Mouse (Mus musculus) limb, embryonic 14.5 days (tissue): ENCODE measurements around the gene Eif3g. TPM values are rescaled to one million over a fixed set of nuclear protein-coding genes. Genes with fewer than 3 reads are reported as not detected.
A peak's percentile ranks its signal among the peaks of the same experiment; 100 is the strongest.

ENCODE experiments used
- ATAC-seq: fragments of 200-750 bp; cut with Nextera tagmentation; 2 replicates; pipeline ENCODE4 v1.8.0; 2017; ENCODE audit warnings: low read depth, moderate number of reproducible peaks, moderate TSS enrichment; ENCODE audit not compliant: low FRiP score
- DNase-seq: peaks from one replicate; pipeline ENCODE4 v3.0.0-alpha.2; 2015; ENCODE audit warnings: low spot score
- H3K27ac ChIP-seq: fragments of 300-500 bp; sonication (generic); replicated peaks from 2 replicates; pipeline ENCODE4 v1.5.1; 2014; ENCODE audit warnings: low read depth, mild to moderate bottlenecking, low read length, moderate library complexity, mixed read lengths
- H3K27me3 ChIP-seq: fragments of 300-500 bp; sonication (generic); 2 replicates; pipeline ENCODE4 v1.6.1; 2014; ENCODE audit warnings: low read length, mixed read lengths; ENCODE audit not compliant: control insufficient read depth, insufficient read depth
- H3K36me3 ChIP-seq: fragments of 300-500 bp; sonication (generic); 2 replicates; pipeline ENCODE4 v1.6.1; 2014; ENCODE audit warnings: mild to moderate bottlenecking, low read length, moderate library complexity, mixed read lengths; ENCODE audit not compliant: control insufficient read depth, insufficient read depth
- H3K4me1 ChIP-seq: fragments of 300-500 bp; sonication (generic); 2 replicates; pipeline ENCODE4 v1.6.1; 2014; ENCODE audit warnings: antibody characterized with exemption, low read length, mixed read lengths; ENCODE audit not compliant: control insufficient read depth, insufficient read depth
- H3K4me2 ChIP-seq: fragments of 300-500 bp; sonication (generic); replicated peaks from 2 replicates; pipeline ENCODE4 v1.6.1; 2014; ENCODE audit warnings: low read depth, mild to moderate bottlenecking, low read length, moderate library complexity; ENCODE audit not compliant: severe bottlenecking
- H3K4me3 ChIP-seq: fragments of 300-500 bp; sonication (generic); replicated peaks from 2 replicates; pipeline ENCODE4 v1.5.1; 2014; ENCODE audit warnings: low read length
- H3K9ac ChIP-seq: fragments of 300-500 bp; sonication (generic); 2 replicates; pipeline ENCODE4 v1.6.1; 2014; ENCODE audit warnings: mild to moderate bottlenecking, low read depth, low read length, moderate library complexity; ENCODE audit not compliant: severe bottlenecking
- H3K9me3 ChIP-seq: fragments of 300-500 bp; sonication (generic); 2 replicates; pipeline ENCODE4 v1.6.1; 2016; ENCODE audit warnings: low read length; ENCODE audit not compliant: control insufficient read depth
- POLR2A ChIP-seq: fragments of 200-500 bp; IDR thresholded peaks from 2 replicates; pipeline ENCODE4 v1.8.0; 2012; ENCODE audit warnings: inconsistent platforms, mild to moderate bottlenecking, moderate library complexity, borderline replicate concordance; ENCODE audit not compliant: insufficient read depth, insufficient read length; ENCODE audit errors: extremely low read depth
- WGBS: fragments of 180-500 bp; shearing (Covaris S2); extraction: QIAGEN DNeasy Blood & Tissue Kit; methylation state at CpG from one replicate; pipeline ENCODE4 v1.1.7; 2014; 5-methylcytosine and 5-hydroxymethylcytosine counted together
- polyA plus RNA-seq, 2 experiments: library from polyadenylated mRNA; depleted of rRNA in 1 of 2; stranded (reverse) in 1 of 2; unstranded in 1 of 2; fragments of >200 nt; fragmentation: Nextera tagmentation in 1 of 2; extraction: Ambion mirVana in 1 of 2; gene quantifications; 2 replicates each; pipeline versions ENCODE4 v1.2.1 to v1.2.3; 2012 to 2014

Eif3g gene
- polyA plus RNA-seq (2012; rRNA removed): 167 and 179 TPM in 2 replicates
- 287 and 289 TPM in 2 replicates for polyA plus RNA-seq (2014; fragmentation: Nextera tagmentation; extraction: Ambion mirVana)

DNA sequence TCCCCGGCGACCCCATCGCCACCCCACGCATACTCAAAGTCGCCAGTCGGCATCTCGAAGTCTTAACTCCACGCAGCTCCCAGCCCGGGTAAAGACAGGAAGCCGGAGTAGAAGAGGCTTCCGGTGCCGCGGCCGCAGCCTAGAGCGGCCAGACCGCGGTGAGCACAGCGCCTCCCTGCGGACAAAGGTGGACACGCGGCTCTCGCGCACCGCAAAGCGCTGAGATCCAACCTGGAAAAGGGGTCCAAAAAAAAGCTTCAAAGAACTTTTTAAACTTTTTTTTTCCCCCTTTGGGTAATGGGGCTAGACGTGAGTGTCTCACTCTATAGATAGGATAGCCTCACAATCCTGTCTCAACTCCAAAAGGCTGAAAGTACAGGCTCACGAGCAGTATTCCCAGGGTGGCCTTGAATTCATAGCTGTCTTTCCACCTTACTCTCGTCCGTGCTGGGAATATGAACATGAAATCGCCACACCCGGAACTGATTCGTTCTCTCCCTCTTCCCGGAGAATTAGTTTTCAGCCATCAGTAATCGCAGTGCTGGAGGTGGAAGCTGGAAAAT is at the start of gene Eif3g:
Gene Eif3g, minus strand, starts transcription at position 113 of the 563 bp plus-strand sequence.
- 4% methylated on average over 34 of the region's 34 CpGs for WGBS
- peak; percentile 80; the same call in 1 of the 2 replicates for TF ChIP-seq POLR2A
- ATAC-seq (peak; percentile 86), DNase-seq (peak; percentile 87)
- H3K9me3 ChIP-seq: no peaks in the 10 kb centered on the region
- 0 out of 2 replicates have a peak within 1 kb of the TSS, but pooled peaks have one; percentile 52 for H3K27ac ChIP-seq
- H3K4me1 ChIP-seq: peaks cover 3% of the 10 kb centered on the region; the same call in 1 of the 2 replicates
- no peaks in the 10 kb centered on the region for H3K27me3 ChIP-seq
- H3K4me2 ChIP-seq: peak within 1 kb of the TSS; percentile 92
- peaks cover 38% of the 10 kb centered on the region for H3K36me3 ChIP-seq
- H3K4me3 ChIP-seq: peak within 1 kb of the TSS; percentile 90
- H3K9ac ChIP-seq: peak within 1 kb of the TSS; percentile 91

DNA sequence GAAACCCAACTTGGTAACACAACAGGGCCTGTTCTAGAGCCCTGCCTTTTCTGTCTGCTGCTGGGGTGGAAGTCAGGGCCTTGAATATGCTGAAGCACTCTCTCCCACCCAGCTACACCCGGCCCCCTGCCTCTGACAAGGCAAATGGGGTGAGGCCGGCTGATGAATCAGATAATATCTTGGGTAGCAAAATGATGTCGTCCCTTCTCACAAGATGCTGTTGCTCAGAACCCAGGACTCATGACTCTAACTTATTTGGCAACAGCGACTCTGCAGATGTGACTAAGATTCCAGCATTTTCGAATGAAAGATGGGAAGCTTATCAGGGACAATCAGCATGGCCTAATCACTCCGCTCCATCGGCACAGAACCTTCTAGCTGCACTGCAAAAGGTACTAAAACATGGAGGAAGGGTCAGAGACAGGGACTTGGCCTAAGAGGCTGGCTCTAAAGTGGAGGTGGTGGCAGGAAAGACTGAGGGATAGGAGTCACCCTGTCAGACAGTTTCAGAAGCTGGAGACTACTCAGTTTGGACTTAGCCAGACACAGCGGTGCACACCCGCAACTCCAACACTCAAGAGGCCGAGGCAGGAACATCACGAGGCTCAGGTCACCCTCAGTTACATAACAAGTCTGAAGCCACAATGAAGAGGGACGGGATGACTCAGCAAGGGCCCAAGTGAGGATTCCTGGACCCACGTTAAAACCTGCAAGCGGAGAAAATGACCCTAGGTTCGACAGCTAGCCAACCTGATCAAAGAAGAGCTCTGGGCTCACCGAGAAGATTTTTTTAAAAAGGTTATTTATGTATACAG is 47.9 kb upstream of the Eif3g start:
- H3K4me2 ChIP-seq: no peak overlapping the region
- no peak overlapping the region for H3K27ac ChIP-seq
- ATAC-seq (no peak), DNase-seq (no peak)
- peaks cover 20% of the 10 kb centered on the region for H3K36me3 ChIP-seq
- WGBS: 78% methylated on average over 16 of the region's 16 CpGs
- no peaks in the 10 kb centered on the region for H3K27me3 ChIP-seq
- peaks cover 18% of the 10 kb centered on the region for H3K4me1 ChIP-seq
- no peaks in the 10 kb centered on the region for H3K9me3 ChIP-seq
- no peak overlapping the region for H3K4me3 ChIP-seq
- no peak overlapping the region for H3K9ac ChIP-seq
- no peak for TF ChIP-seq POLR2A

DNA sequence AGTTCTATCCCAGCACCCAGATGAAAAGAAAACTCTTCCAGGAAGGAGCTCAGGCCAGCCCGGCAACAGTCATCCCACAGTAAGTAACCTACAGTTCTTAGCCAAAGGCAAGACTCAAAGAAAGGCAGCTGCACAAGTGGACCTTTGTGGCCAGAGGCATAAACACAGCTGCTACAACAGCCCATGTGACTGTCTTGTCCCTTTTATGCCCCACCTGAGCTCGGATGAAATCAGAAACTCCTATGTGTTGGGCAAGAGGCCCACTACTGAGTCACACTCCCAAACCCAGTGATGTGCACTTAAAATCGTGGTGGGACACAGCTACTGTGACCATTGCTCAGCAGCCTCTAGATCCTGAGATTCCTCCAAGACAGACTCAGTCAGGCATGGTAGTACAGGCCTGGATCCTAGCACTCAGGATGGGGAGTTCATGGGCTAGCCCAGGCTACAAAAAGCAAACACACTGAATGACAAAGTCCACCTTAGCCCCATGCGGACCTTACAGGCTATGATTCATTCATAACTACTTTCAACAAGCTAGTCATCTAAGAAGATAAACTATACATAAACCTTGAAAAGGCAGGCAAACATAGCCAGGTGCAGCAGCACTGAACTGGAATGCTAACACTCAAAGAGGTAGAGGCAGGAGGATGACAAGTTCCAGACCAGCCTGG is 46.4 kb upstream of the Eif3g start:
- Histone ChIP-seq H3K4me1 (peaks cover 13% of the 10 kb centered on the region; the same call in 1 of the 2 replicates), H3K9ac (no peak overlapping the region), H3K27ac (no peak overlapping the region), H3K4me3 (no peak overlapping the region), H3K4me2 (no peak overlapping the region), H3K36me3 (peaks cover 35% of the 10 kb centered on the region), H3K27me3 (no peaks in the 10 kb centered on the region), H3K9me3 (no peaks in the 10 kb centered on the region)
- 48% methylated on average over 4 of the region's 4 CpGs for WGBS
- DNase-seq: peak; percentile 22
- no peak for ATAC-seq
- no peak for TF ChIP-seq POLR2A

DNA sequence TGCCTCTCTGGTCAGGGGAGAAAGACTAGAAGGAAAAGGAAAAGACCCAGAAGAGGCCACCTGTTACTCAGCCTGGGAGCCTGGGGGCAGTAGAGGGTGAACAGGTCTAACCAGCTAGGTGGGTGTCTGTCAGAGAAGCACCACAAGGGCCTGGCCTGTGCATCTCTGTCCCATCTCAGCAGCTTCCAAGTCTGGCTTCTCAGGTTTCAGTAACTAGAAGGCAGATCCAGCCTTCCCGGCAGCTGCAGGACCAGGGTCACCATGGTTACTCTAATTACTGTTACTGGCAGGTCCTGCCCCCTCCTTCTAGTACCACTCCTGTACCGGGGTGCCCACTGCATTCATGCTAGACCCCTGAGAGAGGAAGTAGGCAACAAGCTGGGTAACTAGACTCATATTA is 45.5 kb upstream of the Eif3g start:
- Histone ChIP-seq H3K4me1 (peaks cover 13% of the 10 kb centered on the region; the same call in 1 of the 2 replicates), H3K36me3 (peaks cover 41% of the 10 kb centered on the region), H3K4me2 (no peak overlapping the region), H3K9me3 (no peaks in the 10 kb centered on the region), H3K27ac (0 out of 2 replicates have a peak overlapping the region, but pooled peaks have one; percentile 28), H3K27me3 (no peaks in the 10 kb centered on the region), H3K9ac (no peak overlapping the region), H3K4me3 (no peak overlapping the region)
- ATAC-seq (peak; percentile 51), DNase-seq (peak; percentile 32)
- TF ChIP-seq POLR2A: no peak
- WGBS: 4% methylated on average over 2 of the region's 2 CpGs

DNA sequence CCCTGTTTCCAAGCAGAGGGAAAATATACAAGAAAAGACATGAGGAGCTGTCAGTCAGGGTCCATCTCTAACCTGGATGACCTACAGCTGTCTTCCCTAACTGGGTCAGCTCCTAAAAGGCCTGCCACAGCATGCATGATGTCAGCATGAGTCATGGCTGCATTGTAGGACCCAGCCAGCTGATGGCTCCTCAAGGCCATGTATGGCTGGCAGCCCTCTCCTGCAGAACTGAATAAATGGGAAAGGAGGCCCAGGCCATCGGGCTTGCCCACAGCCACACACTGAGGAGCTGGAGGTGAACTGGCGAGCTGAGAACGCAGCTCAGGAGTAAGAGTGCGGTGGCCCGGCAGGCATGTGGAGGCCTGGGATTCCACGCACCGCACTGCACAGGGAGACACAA is 45.0 kb upstream of the Eif3g start:
- no peak overlapping the region for H3K9ac ChIP-seq
- TF ChIP-seq POLR2A: no peak
- DNase-seq (no peak), ATAC-seq (no peak)
- H3K36me3 ChIP-seq: peaks cover 46% of the 10 kb centered on the region
- H3K4me1 ChIP-seq: peaks cover 13% of the 10 kb centered on the region; the same call in 1 of the 2 replicates
- no peaks in the 10 kb centered on the region for H3K27me3 ChIP-seq
- H3K27ac ChIP-seq: 0 out of 2 replicates have a peak overlapping the region, but pooled peaks have one; percentile 28
- no peak overlapping the region for H3K4me2 ChIP-seq
- no peaks in the 10 kb centered on the region for H3K9me3 ChIP-seq
- no peak overlapping the region for H3K4me3 ChIP-seq
- WGBS: 87% methylated on average over 7 of the region's 7 CpGs
